ENCODE assay signal across 1 mouse cellular context in the genomic region with DNA sequence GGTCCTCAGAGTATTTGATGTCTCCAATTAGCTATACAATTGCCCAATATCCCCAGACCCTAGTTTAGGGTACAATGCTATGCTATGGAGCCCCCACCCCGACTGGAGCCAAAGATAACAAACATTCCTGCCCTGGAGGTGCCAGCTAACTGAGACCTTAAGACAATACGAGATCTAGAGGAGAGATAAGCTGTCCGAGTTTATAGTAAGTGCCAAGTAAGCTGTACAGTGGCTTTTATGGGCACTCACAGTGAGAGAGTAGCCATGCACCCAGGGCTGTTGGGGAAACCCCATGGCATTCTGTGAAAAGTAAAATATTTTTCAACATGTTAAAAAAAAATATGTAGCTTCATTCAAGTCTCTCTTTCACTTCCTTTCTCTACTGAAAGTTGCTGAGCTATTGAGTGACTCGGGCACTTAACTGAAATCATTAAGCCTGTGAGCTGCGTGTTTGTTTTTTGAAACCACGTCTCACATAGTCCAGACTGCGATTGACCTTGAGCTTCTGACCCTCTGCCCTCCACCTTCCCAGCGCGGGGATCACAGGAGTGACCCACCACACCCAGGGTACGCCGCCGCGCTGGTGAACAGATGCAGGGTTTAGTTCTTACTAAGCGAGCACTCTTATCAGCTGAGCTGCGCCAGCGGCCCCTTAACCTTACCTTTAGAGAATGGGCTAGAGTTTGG.
TF ChIP-seq lines count a peak whose summit lies in the region.

No protein-coding gene starts in this region.

TF ChIP-seq in MEL, 35 proteins besides CTCF, POLR2A, EP300 and RAD21 (continued from another document):
- no peak for TF ChIP-seq ZMIZ1 (IDR thresholded peaks at IDR 0.05; ENCODE audit: low read depth, low read length)
